Mouse (Mus musculus) limb, embryonic 14.5 days (tissue): ENCODE data around the gene Eif2ak4. TPM values are rescaled to one million over a fixed set of nuclear protein-coding genes. Genes with fewer than 3 reads are reported as not detected.

ENCODE experiments used
- ATAC-seq: fragments of 200-750 bp; cut with Nextera tagmentation; 2 replicates; pipeline ENCODE4 v1.8.0; 2017; ENCODE audit warnings: low read depth, moderate number of reproducible peaks, moderate TSS enrichment; ENCODE audit not compliant: low FRiP score
- DNase-seq: peaks from one replicate; pipeline ENCODE4 v3.0.0-alpha.2; 2015; ENCODE audit warnings: low spot score
- H3K27ac ChIP-seq: fragments of 300-500 bp; sonication (generic); replicated peaks from 2 replicates; pipeline ENCODE4 v1.5.1; 2014; ENCODE audit warnings: low read depth, mild to moderate bottlenecking, low read length, moderate library complexity, mixed read lengths
- H3K27me3 ChIP-seq: fragments of 300-500 bp; sonication (generic); 2 replicates; pipeline ENCODE4 v1.6.1; 2014; ENCODE audit warnings: low read length, mixed read lengths; ENCODE audit not compliant: control insufficient read depth, insufficient read depth
- H3K36me3 ChIP-seq: fragments of 300-500 bp; sonication (generic); 2 replicates; pipeline ENCODE4 v1.6.1; 2014; ENCODE audit warnings: mild to moderate bottlenecking, low read length, moderate library complexity, mixed read lengths; ENCODE audit not compliant: control insufficient read depth, insufficient read depth
- H3K4me1 ChIP-seq: fragments of 300-500 bp; sonication (generic); 2 replicates; pipeline ENCODE4 v1.6.1; 2014; ENCODE audit warnings: antibody characterized with exemption, low read length, mixed read lengths; ENCODE audit not compliant: control insufficient read depth, insufficient read depth
- H3K4me2 ChIP-seq: fragments of 300-500 bp; sonication (generic); replicated peaks from 2 replicates; pipeline ENCODE4 v1.6.1; 2014; ENCODE audit warnings: low read depth, mild to moderate bottlenecking, low read length, moderate library complexity; ENCODE audit not compliant: severe bottlenecking
- H3K4me3 ChIP-seq: fragments of 300-500 bp; sonication (generic); replicated peaks from 2 replicates; pipeline ENCODE4 v1.5.1; 2014; ENCODE audit warnings: low read length
- H3K9ac ChIP-seq: fragments of 300-500 bp; sonication (generic); 2 replicates; pipeline ENCODE4 v1.6.1; 2014; ENCODE audit warnings: mild to moderate bottlenecking, low read depth, low read length, moderate library complexity; ENCODE audit not compliant: severe bottlenecking
- H3K9me3 ChIP-seq: fragments of 300-500 bp; sonication (generic); 2 replicates; pipeline ENCODE4 v1.6.1; 2016; ENCODE audit warnings: low read length; ENCODE audit not compliant: control insufficient read depth
- POLR2A ChIP-seq: fragments of 200-500 bp; IDR thresholded peaks from 2 replicates; pipeline ENCODE4 v1.8.0; 2012; ENCODE audit warnings: inconsistent platforms, mild to moderate bottlenecking, moderate library complexity, borderline replicate concordance; ENCODE audit not compliant: insufficient read depth, insufficient read length; ENCODE audit errors: extremely low read depth
- WGBS: fragments of 180-500 bp; shearing (Covaris S2); extraction: QIAGEN DNeasy Blood & Tissue Kit; methylation state at CpG from one replicate; pipeline ENCODE4 v1.1.7; 2014; 5-methylcytosine and 5-hydroxymethylcytosine counted together
- polyA plus RNA-seq, 2 experiments: library from polyadenylated mRNA; depleted of rRNA in 1 of 2; stranded (reverse) in 1 of 2; unstranded in 1 of 2; fragments of >200 nt; fragmentation: Nextera tagmentation in 1 of 2; extraction: Ambion mirVana in 1 of 2; gene quantifications; 2 replicates each; pipeline versions ENCODE4 v1.2.1 to v1.2.3; 2012 to 2014

The Eif2ak4 gene
- polyA plus RNA-seq, 2 experiments: 12.7 to 24.1 TPM

DNA sequence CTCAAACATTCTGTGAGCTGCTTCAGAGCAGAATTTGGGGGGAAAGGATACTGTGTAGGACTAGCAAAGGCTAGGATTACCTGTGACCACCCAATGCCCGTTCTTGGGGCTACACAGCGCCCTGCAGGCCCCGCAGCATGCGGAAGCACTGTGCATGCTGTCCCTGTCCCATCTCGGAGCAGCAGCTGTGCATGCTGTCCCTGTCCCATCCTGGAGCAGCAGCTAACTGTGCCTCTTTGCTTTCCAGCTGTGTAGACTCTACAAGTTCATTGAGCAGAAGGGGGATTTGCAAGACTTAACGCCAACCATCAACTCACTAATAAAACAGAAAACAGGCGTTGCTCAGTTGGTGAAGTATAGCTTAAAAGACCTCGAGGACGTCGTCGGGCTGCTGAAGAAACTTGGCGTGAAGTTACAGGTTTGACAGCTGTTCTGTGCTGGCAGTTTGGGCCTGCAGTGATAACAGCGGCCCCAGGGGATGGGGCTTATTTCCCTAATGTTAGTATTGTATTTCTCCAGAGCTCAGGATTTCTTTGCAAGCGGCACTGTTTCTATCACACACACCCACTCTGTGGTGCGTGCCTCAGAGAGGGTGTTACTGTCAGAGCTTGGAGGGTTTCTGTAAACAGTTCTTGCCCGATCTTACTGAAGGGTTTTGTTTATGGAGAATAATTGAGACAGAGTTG, 73.2 kb downstream of the Eif2ak4 start:
- TF ChIP-seq POLR2A: no peak
- Histone ChIP-seq H3K27ac (no peak overlapping the region), H3K9me3 (no peaks in the 10 kb centered on the region), H3K36me3 (peaks cover 72% of the 10 kb centered on the region), H3K4me2 (no peak overlapping the region), H3K4me1 (no peaks in the 10 kb centered on the region), H3K9ac (no peak overlapping the region), H3K4me3 (no peak overlapping the region), H3K27me3 (no peaks in the 10 kb centered on the region)
- ATAC-seq: peak; percentile 53
- WGBS: 43% methylated on average over 16 of the region's 16 CpGs
- peak; percentile 30 for DNase-seq

DNA sequence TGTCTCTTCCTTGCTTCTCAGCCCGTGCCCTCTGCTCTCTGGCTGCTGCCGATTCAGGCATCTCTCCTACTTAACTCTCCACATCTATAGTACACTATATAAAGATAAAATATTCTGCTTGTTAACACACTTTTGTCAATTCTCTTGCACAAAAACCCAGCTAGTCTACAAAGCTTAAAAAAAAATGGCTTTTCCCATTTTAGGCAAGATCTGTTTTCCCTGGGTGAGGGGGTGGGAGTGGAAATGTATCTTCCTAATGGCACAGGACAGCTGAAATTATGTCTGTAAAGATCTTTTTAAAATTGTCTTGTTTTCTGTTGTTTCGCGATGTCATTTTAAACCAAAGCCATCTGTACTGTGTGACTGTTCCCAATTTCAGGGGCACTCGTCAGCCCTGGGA, 75.1 kb downstream of the Eif2ak4 start:
- H3K4me2 ChIP-seq: no peak overlapping the region
- no peak overlapping the region for H3K27ac ChIP-seq
- no peak for TF ChIP-seq POLR2A
- DNase-seq: no peak
- H3K36me3 ChIP-seq: peaks cover 75% of the 10 kb centered on the region
- H3K9me3 ChIP-seq: no peaks in the 10 kb centered on the region
- WGBS: 67% methylated on average over 5 of the region's 5 CpGs
- no peak for ATAC-seq
- no peak overlapping the region for H3K9ac ChIP-seq
- H3K27me3 ChIP-seq: no peaks in the 10 kb centered on the region
- H3K4me1 ChIP-seq: no peaks in the 10 kb centered on the region
- H3K4me3 ChIP-seq: no peak overlapping the region

DNA sequence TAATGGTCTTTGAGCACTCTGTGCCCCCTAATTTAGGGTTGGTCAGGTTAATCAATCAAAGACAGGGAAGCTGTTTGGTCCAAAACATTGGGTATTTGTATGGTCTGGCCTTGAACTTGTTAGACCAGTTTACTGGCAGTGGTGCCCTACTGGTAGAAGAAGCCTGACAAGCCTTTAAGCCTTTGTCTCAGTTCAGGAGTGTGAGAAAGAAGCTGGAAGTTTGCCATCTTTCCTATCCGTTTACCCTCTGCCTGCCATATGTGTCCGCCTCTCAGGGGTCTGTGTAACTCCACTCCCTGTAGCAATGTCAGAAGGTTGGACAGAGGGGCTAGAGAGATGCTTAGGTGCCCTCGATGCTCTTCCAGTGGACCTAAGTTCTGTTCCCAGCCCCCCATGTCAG, 76.0 kb downstream of the Eif2ak4 start:
- H3K36me3 ChIP-seq: peaks cover 84% of the 10 kb centered on the region
- DNase-seq: peak; percentile 22

DNA sequence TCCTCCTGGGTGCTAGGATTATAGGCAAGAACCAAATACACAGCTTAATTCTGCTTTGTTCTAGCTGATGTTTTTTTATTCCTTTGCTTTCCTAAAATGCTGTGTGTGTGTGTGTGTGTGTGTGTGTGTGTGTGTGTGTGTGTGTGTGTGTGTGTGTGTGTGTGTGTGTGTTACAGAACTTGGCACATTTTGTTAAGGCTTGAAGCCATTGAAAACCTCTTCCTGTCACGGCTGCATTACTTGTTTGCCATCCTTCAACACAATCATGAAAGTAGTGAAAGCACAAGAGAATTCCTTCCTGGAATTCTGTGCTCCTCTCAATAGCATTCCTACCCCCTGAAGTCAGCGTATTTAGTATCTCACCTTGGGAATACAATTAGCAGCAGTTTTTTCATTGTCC, 77.5 kb downstream of the Eif2ak4 start:
- H3K4me3 ChIP-seq: no peak overlapping the region
- 82% methylated on average over 2 of the region's 2 CpGs for WGBS
- no peaks in the 10 kb centered on the region for H3K4me1 ChIP-seq
- no peak overlapping the region for H3K4me2 ChIP-seq
- ATAC-seq: no peak
- H3K9me3 ChIP-seq: no peaks in the 10 kb centered on the region
- no peak overlapping the region for H3K9ac ChIP-seq
- DNase-seq: no peak
- no peak overlapping the region for H3K27ac ChIP-seq
- H3K27me3 ChIP-seq: no peaks in the 10 kb centered on the region
- no peak for TF ChIP-seq POLR2A
- H3K36me3 ChIP-seq: peaks cover 90% of the 10 kb centered on the region

More for the DNA sequence above, 76.0 kb downstream of the Eif2ak4 start:
- no peak for TF ChIP-seq POLR2A
- H3K27me3 ChIP-seq: no peaks in the 10 kb centered on the region
- no peak for ATAC-seq
- no peak overlapping the region for H3K4me3 ChIP-seq
- no peaks in the 10 kb centered on the region for H3K4me1 ChIP-seq
- H3K4me2 ChIP-seq: no peak overlapping the region
- 72% methylated on average over 3 of the region's 3 CpGs for WGBS
- H3K9ac ChIP-seq: no peak overlapping the region
- no peaks in the 10 kb centered on the region for H3K9me3 ChIP-seq
- H3K27ac ChIP-seq: no peak overlapping the region

DNA sequence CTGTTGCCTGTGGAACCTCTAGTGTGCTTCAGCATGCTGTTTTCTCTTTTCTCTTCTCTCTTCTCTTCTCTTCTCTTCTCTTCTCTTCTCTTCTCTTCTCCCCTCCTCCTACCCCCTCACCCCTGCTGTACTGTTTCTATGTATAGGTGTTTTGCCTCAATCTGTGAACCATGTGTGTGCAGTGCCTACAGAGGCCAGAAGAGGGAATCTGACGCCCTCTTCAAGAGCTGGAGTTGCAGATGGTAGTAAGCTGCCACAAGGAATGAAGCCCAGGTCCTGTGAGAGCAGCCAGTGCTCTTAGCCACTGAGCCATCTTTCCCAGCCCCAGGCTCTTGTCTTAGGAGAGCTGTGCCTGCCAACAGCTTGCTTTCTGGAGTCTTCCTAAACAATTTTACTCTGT, 78.2 kb downstream of the Eif2ak4 start:
- H3K9ac ChIP-seq: no peak overlapping the region
- H3K9me3 ChIP-seq: no peaks in the 10 kb centered on the region
- peaks cover 90% of the 10 kb centered on the region for H3K36me3 ChIP-seq
- no peak overlapping the region for H3K4me2 ChIP-seq
- no peaks in the 10 kb centered on the region for H3K27me3 ChIP-seq
- no peak overlapping the region for H3K27ac ChIP-seq
- 38% methylated on average over 1 of the region's 1 CpGs for WGBS
- no peak for DNase-seq
- H3K4me3 ChIP-seq: no peak overlapping the region
- no peak for TF ChIP-seq POLR2A
- ATAC-seq: no peak
- H3K4me1 ChIP-seq: no peaks in the 10 kb centered on the region
